ENCODE assay signal across 18 mouse cellular contexts in genomic region chr16:44604021-44604616, GRCm38 (mm10). TPM values are rescaled to one million over a fixed set of nuclear protein-coding genes. Genes with fewer than 3 reads are reported as not detected.
DNase-seq lines count a peak whose midpoint lies in the region; ATAC-seq lines count a peak whose summit lies in the region.
"Had no signal": no experiment of that assay in that cellular context is flagged by ENCODE, and none has a peak within 500 bp of the region (broad histone marks: within the 10 kb centered on the region; RNA-seq: fewer than 3 reads in every experiment).

No protein-coding gene starts in this region.

- ATAC-seq in forebrain, embryonic 11.5 days (replicated peaks; ENCODE audit: low FRiP score): no peak
- ATAC-seq in embryonic facial prominence, embryonic 13.5 days (ENCODE audit: insufficient number of reproducible peaks, insufficient read depth, low FRiP score, low TSS enrichment, low read depth): no peak

- H3K36me3 ChIP-seq in forebrain, embryonic 10.5 days (replicated peaks): no peaks in the 10 kb centered on the region
- H3K36me3 ChIP-seq in forebrain, embryonic 11.5 days (ENCODE audit: control insufficient read depth, insufficient read depth, low read length): no peaks in the 10 kb centered on the region
- H3K36me3 ChIP-seq in embryonic facial prominence, embryonic 13.5 days: no peaks in the 10 kb centered on the region
- H3K36me3 ChIP-seq: hindbrain, embryonic 15.5 days; liver, embryonic 15.5 days; midbrain, embryonic 12.5 days had no signal

- DNase-seq in forebrain, embryonic 10.5 days (ENCODE audit: extremely low spot score, low spot score): no peak
- no peak for DNase-seq in forebrain, embryonic 11.5 days (ENCODE audit: low spot score)
- DNase-seq in kidney, postnatal 14 days: peak; percentile 8
- no peak for DNase-seq in kidney, postnatal 4 days
- peak; percentile 41 to 46 for DNase-seq in lung, postnatal 4 days
- no peak for DNase-seq in urinary bladder, postnatal 4 days (ENCODE audit: low spot score in 2 of 2)
- DNase-seq in cerebellum, postnatal 14 days: no peak
- DNase-seq: adrenal gland, adult 2 months; cerebellum, adult 11 months; cerebellum, postnatal 25 days; gastrocnemius, postnatal 10 days; thymus, postnatal 4 days had no signal

- H3K9me3 ChIP-seq in forebrain, embryonic 10.5 days: peaks cover 7% of the 10 kb centered on the region; the same call in 1 of the 2 replicates
- no peaks in the 10 kb centered on the region for H3K9me3 ChIP-seq in forebrain, embryonic 11.5 days (ENCODE audit: control insufficient read depth, low read length)
- H3K9me3 ChIP-seq in embryonic facial prominence, embryonic 13.5 days: no peaks in the 10 kb centered on the region
- H3K9me3 ChIP-seq: hindbrain, embryonic 15.5 days; liver, embryonic 15.5 days; midbrain, embryonic 12.5 days had no signal

- 76% methylated on average over 9 of the region's 9 CpGs for WGBS in forebrain, embryonic 10.5 days
- WGBS in forebrain, embryonic 11.5 days: 77% methylated on average over 9 of the region's 9 CpGs
- WGBS in embryonic facial prominence, embryonic 13.5 days: 46% methylated on average over 9 of the region's 9 CpGs

- peak overlapping the region; percentile 31; the same call in 1 of the 2 replicates for H3K27ac ChIP-seq in forebrain, embryonic 10.5 days
- no peak overlapping the region for H3K27ac ChIP-seq in forebrain, embryonic 11.5 days (ENCODE audit: low read depth, low read length)
- peak overlapping the region; percentile 4; the same call in 1 of the 2 replicates for H3K27ac ChIP-seq in embryonic facial prominence, embryonic 13.5 days
- H3K27ac ChIP-seq: hindbrain, embryonic 15.5 days; liver, embryonic 15.5 days; midbrain, embryonic 12.5 days had no signal

- no peak overlapping the region for H3K4me2 ChIP-seq in forebrain, embryonic 11.5 days (ENCODE audit: low read depth, low read length, severe bottlenecking)
- no peak overlapping the region for H3K4me2 ChIP-seq in embryonic facial prominence, embryonic 13.5 days
- H3K4me2 ChIP-seq: hindbrain, embryonic 15.5 days; liver, embryonic 15.5 days; midbrain, embryonic 12.5 days had no signal

- no peak overlapping the region for H3K4me3 ChIP-seq in forebrain, embryonic 10.5 days
- no peak overlapping the region for H3K4me3 ChIP-seq in forebrain, embryonic 11.5 days (ENCODE audit: low read depth, low read length)
- H3K4me3 ChIP-seq in embryonic facial prominence, embryonic 13.5 days: no peak overlapping the region
- H3K4me3 ChIP-seq: hindbrain, embryonic 15.5 days; liver, embryonic 15.5 days; midbrain, embryonic 12.5 days; myocyte had no signal

- H3K4me1 ChIP-seq in forebrain, embryonic 10.5 days: peaks cover 36% of the 10 kb centered on the region
- H3K4me1 ChIP-seq in forebrain, embryonic 11.5 days (replicated peaks; ENCODE audit: control insufficient read depth, insufficient read depth, low read length): peaks cover 10% of the 10 kb centered on the region
- peaks cover 45% of the 10 kb centered on the region for H3K4me1 ChIP-seq in embryonic facial prominence, embryonic 13.5 days
- H3K4me1 ChIP-seq: liver, embryonic 15.5 days had no signal

- H3K9ac ChIP-seq in forebrain, embryonic 11.5 days (ENCODE audit: low read length): no peak overlapping the region
- H3K9ac ChIP-seq in embryonic facial prominence, embryonic 13.5 days: no peak overlapping the region
- H3K9ac ChIP-seq: hindbrain, embryonic 15.5 days; liver, embryonic 15.5 days; midbrain, embryonic 12.5 days had no signal

- peaks cover 14% of the 10 kb centered on the region; the same call in 1 of the 2 replicates for H3K27me3 ChIP-seq in forebrain, embryonic 10.5 days (ENCODE audit: poor library complexity, severe bottlenecking)
- no peaks in the 10 kb centered on the region for H3K27me3 ChIP-seq in forebrain, embryonic 11.5 days (ENCODE audit: control insufficient read depth, insufficient read depth, low read length)
- no peaks in the 10 kb centered on the region for H3K27me3 ChIP-seq in embryonic facial prominence, embryonic 13.5 days
- H3K27me3 ChIP-seq: CH12.LX; hindbrain, embryonic 15.5 days; liver, embryonic 15.5 days; midbrain, embryonic 12.5 days had no signal

RNA-seq across cellular contexts. Expression of gene Boc, which starts 45.4 kb away (rescaled TPM):
- polyA plus RNA-seq in forebrain, embryonic 10.5 days (2016; fragmentation: Nextera tagmentation; extraction: Ambion mirVana): 25.9 TPM in 2 replicates
- polyA plus RNA-seq in forebrain, embryonic 11.5 days (2014; fragmentation: Nextera tagmentation; extraction: Ambion mirVana): 35.6 and 35.9 TPM in 2 replicates
- polyA plus RNA-seq in embryonic facial prominence, embryonic 13.5 days (2015; fragmentation: Nextera tagmentation; extraction: Ambion mirVana): 51.1 and 53.9 TPM in 2 replicates

Comparison
In these comparisons a context has a peak if more than half of its experiments do, and no peak if none do; other contexts are left out.
1. DNase-seq: peak in kidney, postnatal 14 days (single experiment) and lung, postnatal 4 days (2 of 2); none in forebrain, embryonic 10.5 days (single experiment), forebrain, embryonic 11.5 days (single experiment), kidney, postnatal 4 days (0 of 2), urinary bladder, postnatal 4 days (0 of 2) and cerebellum, postnatal 14 days (0 of 2).